Mouse (Mus musculus) liver, embryonic 13.5 days (tissue): ENCODE measurements at regions not wholly inside any gene's neighbourhood (a gene's known extent, or its start where the extent isn't known, plus 50 kb on each side); places are given as distances from the start of the nearest gene placed in this dataset.

ENCODE experiments used
- ATAC-seq: fragments of 200-750 bp; cut with Nextera tagmentation; 2 replicates; pipeline ENCODE4 v1.8.0; 2017; ENCODE audit warnings: low read depth, mild to moderate bottlenecking, moderate number of reproducible peaks, moderate library complexity
- DNase-seq: peaks from one replicate; pipeline ENCODE4 v3.0.0; 2022
- H3K27ac ChIP-seq: fragments of 300-500 bp; sonication (generic); 2 replicates; pipeline ENCODE4 v1.5.1; 2015; ENCODE audit warnings: moderate library complexity, mild to moderate bottlenecking, inconsistent platforms
- H3K27me3 ChIP-seq: fragments of 300-500 bp; sonication (generic); 2 replicates; pipeline ENCODE4 v1.6.1; 2015; ENCODE audit warnings: mild to moderate bottlenecking, inconsistent platforms
- H3K36me3 ChIP-seq: fragments of 300-500 bp; sonication (generic); 2 replicates; pipeline ENCODE4 v1.6.1; 2015; ENCODE audit warnings: mild to moderate bottlenecking, inconsistent platforms
- H3K4me1 ChIP-seq: fragments of 300-500 bp; sonication (generic); replicated peaks from 2 replicates; pipeline ENCODE4 v1.6.1; 2015; ENCODE audit warnings: inconsistent platforms
- H3K4me2 ChIP-seq: fragments of 300-500 bp; sonication (generic); 2 replicates; pipeline ENCODE4 v1.6.1; 2015; ENCODE audit warnings: inconsistent platforms, mild to moderate bottlenecking, moderate library complexity
- H3K4me3 ChIP-seq: fragments of 300-500 bp; sonication (generic); replicated peaks from 2 replicates; pipeline ENCODE4 v1.5.1; 2015; ENCODE audit warnings: mild to moderate bottlenecking, inconsistent platforms
- H3K9ac ChIP-seq: fragments of 300-500 bp; sonication (generic); 2 replicates; pipeline ENCODE4 v1.6.1; 2015; ENCODE audit warnings: mild to moderate bottlenecking, inconsistent platforms
- H3K9me3 ChIP-seq: fragments of 300-500 bp; sonication (generic); replicated peaks from 2 replicates; pipeline ENCODE4 v1.6.1; 2016; ENCODE audit warnings: inconsistent platforms
- WGBS: fragments of 180-500 bp; shearing (Covaris S2); methylation state at CpG from one replicate; pipeline ENCODE4 v1.1.7; 2015; ENCODE audit not compliant: insufficient replicate concordance; 5-methylcytosine and 5-hydroxymethylcytosine counted together

GRCm38 (mm10) chr12:106912782-106913181 is 575.6 kb upstream of the 3110018I06Rik start:
- Histone ChIP-seq H3K27me3 (no peaks in the 10 kb centered on the region), H3K9me3 (no peaks in the 10 kb centered on the region), H3K4me2 (no peak overlapping the region), H3K9ac (no peak overlapping the region), H3K36me3 (no peaks in the 10 kb centered on the region), H3K27ac (no peak overlapping the region), H3K4me1 (no peaks in the 10 kb centered on the region), H3K4me3 (no peak overlapping the region)
- ATAC-seq (no peak), DNase-seq (no peak)
- WGBS: 46% methylated on average over 3 of the region's 3 CpGs

- no peak for ATAC-seq
- no peaks in the 10 kb centered on the region for H3K4me1 ChIP-seq
- H3K9ac ChIP-seq: no peak overlapping the region
- no peak overlapping the region for H3K27ac ChIP-seq
- whole genome bisulfite sequencing: 61% methylated on average over 12 of the region's 12 CpGs
- no peak for DNase-seq
- no peaks in the 10 kb centered on the region for H3K36me3 ChIP-seq
- no peak overlapping the region for H3K4me3 ChIP-seq
- H3K9me3 ChIP-seq: no peaks in the 10 kb centered on the region; the same call in 1 of the 2 replicates
- no peaks in the 10 kb centered on the region for H3K27me3 ChIP-seq
- H3K4me2 ChIP-seq: no peak overlapping the region
Measured at GRCm38 (mm10) chr12:106922571-106922991, 565.9 kb upstream of the 3110018I06Rik start.

- H3K9me3 ChIP-seq: no peaks in the 10 kb centered on the region
- no peak overlapping the region for H3K27ac ChIP-seq
- H3K4me1 ChIP-seq: no peaks in the 10 kb centered on the region
- no peak overlapping the region for H3K9ac ChIP-seq
- H3K4me2 ChIP-seq: no peak overlapping the region
- H3K4me3 ChIP-seq: no peak overlapping the region
- ATAC-seq: no peak
- H3K36me3 ChIP-seq: no peaks in the 10 kb centered on the region
- H3K27me3 ChIP-seq: no peaks in the 10 kb centered on the region
- 69% methylated on average over 5 of the region's 5 CpGs for WGBS
- no peak for DNase-seq
Measured at GRCm38 (mm10) chr12:106928389-106928788, 560.0 kb upstream of the 3110018I06Rik start.

- H3K9ac ChIP-seq: no peak overlapping the region
- no peaks in the 10 kb centered on the region for H3K4me1 ChIP-seq
- no peak for ATAC-seq
- whole genome bisulfite sequencing: 70% methylated on average over 13 of the region's 13 CpGs
- H3K27ac ChIP-seq: no peak overlapping the region
- no peaks in the 10 kb centered on the region for H3K36me3 ChIP-seq
- no peak for DNase-seq
- H3K9me3 ChIP-seq: no peaks in the 10 kb centered on the region
- H3K4me2 ChIP-seq: no peak overlapping the region
- H3K27me3 ChIP-seq: no peaks in the 10 kb centered on the region
- no peak overlapping the region for H3K4me3 ChIP-seq
Measured at GRCm38 (mm10) chr12:106929161-106929560, 559.3 kb upstream of the 3110018I06Rik start.

GRCm38 (mm10) chr12:106931591-106931990 is 556.8 kb upstream of the 3110018I06Rik start:
- H3K9me3 ChIP-seq: no peaks in the 10 kb centered on the region
- no peak for ATAC-seq
- 62% methylated on average over 3 of the region's 3 CpGs for WGBS
- H3K27ac ChIP-seq: no peak overlapping the region
- H3K9ac ChIP-seq: no peak overlapping the region
- H3K27me3 ChIP-seq: no peaks in the 10 kb centered on the region
- no peak for DNase-seq
- no peaks in the 10 kb centered on the region for H3K4me1 ChIP-seq
- H3K4me2 ChIP-seq: no peak overlapping the region
- H3K4me3 ChIP-seq: no peak overlapping the region
- H3K36me3 ChIP-seq: no peaks in the 10 kb centered on the region

- DNase-seq (no peak), ATAC-seq (no peak)
- H3K4me3 ChIP-seq: no peak overlapping the region
- 0 out of 2 replicates have a peak, but pooled peaks cover 2% of the 10 kb centered on the region for H3K9me3 ChIP-seq
- no peak overlapping the region for H3K27ac ChIP-seq
- H3K27me3 ChIP-seq: no peaks in the 10 kb centered on the region
- no peaks in the 10 kb centered on the region for H3K4me1 ChIP-seq
- 67% methylated on average over 12 of the region's 12 CpGs for WGBS
- H3K9ac ChIP-seq: no peak overlapping the region
- no peak overlapping the region for H3K4me2 ChIP-seq
- no peaks in the 10 kb centered on the region for H3K36me3 ChIP-seq
Measured at GRCm38 (mm10) chr12:106939381-106939780, 549.1 kb upstream of the 3110018I06Rik start.

- Histone ChIP-seq H3K9ac (no peak overlapping the region), H3K4me3 (no peak overlapping the region), H3K27me3 (no peaks in the 10 kb centered on the region), H3K27ac (no peak overlapping the region), H3K36me3 (no peaks in the 10 kb centered on the region), H3K9me3 (0 out of 2 replicates have a peak, but pooled peaks cover 2% of the 10 kb centered on the region), H3K4me1 (no peaks in the 10 kb centered on the region), H3K4me2 (no peak overlapping the region)
- DNase-seq (no peak), ATAC-seq (no peak)
- WGBS: 41% methylated on average over 5 of the region's 5 CpGs
Measured at GRCm38 (mm10) chr12:106943874-106944273, 544.6 kb upstream of the 3110018I06Rik start.

GRCm38 (mm10) chr12:106952621-106953020 is 535.8 kb upstream of the 3110018I06Rik start:
- no peak overlapping the region for H3K9ac ChIP-seq
- no peak overlapping the region for H3K4me2 ChIP-seq
- H3K9me3 ChIP-seq: no peaks in the 10 kb centered on the region; the same call in 1 of the 2 replicates
- DNase-seq: no peak
- H3K27ac ChIP-seq: no peak overlapping the region
- no peaks in the 10 kb centered on the region for H3K36me3 ChIP-seq
- WGBS: 74% methylated on average over 11 of the region's 11 CpGs
- H3K4me3 ChIP-seq: no peak overlapping the region
- no peak for ATAC-seq
- no peaks in the 10 kb centered on the region for H3K27me3 ChIP-seq
- no peaks in the 10 kb centered on the region for H3K4me1 ChIP-seq

GRCm38 (mm10) chr12:106955778-106956177 is 532.7 kb upstream of the 3110018I06Rik start:
- no peak overlapping the region for H3K27ac ChIP-seq
- H3K36me3 ChIP-seq: no peaks in the 10 kb centered on the region
- ATAC-seq (no peak), DNase-seq (no peak)
- H3K27me3 ChIP-seq: no peaks in the 10 kb centered on the region
- H3K9me3 ChIP-seq: no peaks in the 10 kb centered on the region; the same call in 1 of the 2 replicates
- WGBS: 67% methylated on average over 12 of the region's 12 CpGs
- no peak overlapping the region for H3K4me3 ChIP-seq
- H3K4me1 ChIP-seq: no peaks in the 10 kb centered on the region
- H3K4me2 ChIP-seq: no peak overlapping the region
- H3K9ac ChIP-seq: no peak overlapping the region

- H3K36me3 ChIP-seq: no peaks in the 10 kb centered on the region
Measured at GRCm38 (mm10) chr12:106956266-106956665, 532.2 kb upstream of the 3110018I06Rik start.

GRCm38 (mm10) chr12:106961991-106962390 is 526.4 kb upstream of the 3110018I06Rik start:
- peaks cover 5% of the 10 kb centered on the region; the same call in 1 of the 2 replicates for H3K9me3 ChIP-seq
- ATAC-seq (no peak), DNase-seq (no peak)
- H3K4me2 ChIP-seq: no peak overlapping the region
- H3K4me3 ChIP-seq: no peak overlapping the region
- H3K36me3 ChIP-seq: no peaks in the 10 kb centered on the region
- H3K9ac ChIP-seq: no peak overlapping the region
- WGBS: 69% methylated on average over 4 of the region's 4 CpGs
- no peak overlapping the region for H3K27ac ChIP-seq
- H3K27me3 ChIP-seq: no peaks in the 10 kb centered on the region
- no peaks in the 10 kb centered on the region for H3K4me1 ChIP-seq

More at GRCm38 (mm10) chr12:106956266-106956665, 532.2 kb upstream of the 3110018I06Rik start:
- no peak for DNase-seq
- H3K4me3 ChIP-seq: no peak overlapping the region
- ATAC-seq: no peak
- H3K9ac ChIP-seq: no peak overlapping the region
- no peak overlapping the region for H3K4me2 ChIP-seq
- H3K4me1 ChIP-seq: no peaks in the 10 kb centered on the region
- WGBS: 73% methylated on average over 6 of the region's 6 CpGs
- H3K9me3 ChIP-seq: no peaks in the 10 kb centered on the region; the same call in 1 of the 2 replicates
- no peaks in the 10 kb centered on the region for H3K27me3 ChIP-seq
- no peak overlapping the region for H3K27ac ChIP-seq

GRCm38 (mm10) chr12:106963762-106964161 is 524.7 kb upstream of the 3110018I06Rik start:
- no peak overlapping the region for H3K4me2 ChIP-seq
- 48% methylated on average over 5 of the region's 5 CpGs for WGBS
- peaks cover 5% of the 10 kb centered on the region; the same call in 1 of the 2 replicates for H3K9me3 ChIP-seq
- H3K9ac ChIP-seq: no peak overlapping the region
- H3K4me1 ChIP-seq: no peaks in the 10 kb centered on the region
- no peak overlapping the region for H3K4me3 ChIP-seq
- H3K27me3 ChIP-seq: no peaks in the 10 kb centered on the region
- ATAC-seq (no peak), DNase-seq (no peak)
- H3K27ac ChIP-seq: no peak overlapping the region
- no peaks in the 10 kb centered on the region for H3K36me3 ChIP-seq
